Mouse (Mus musculus) bone marrow macrophage, adult 2 months (primary cell): ENCODE measurements at regions not wholly inside any gene's neighbourhood (a gene's known extent, or its start where the extent isn't known, plus 50 kb on each side); places are given as distances from the start of the nearest gene placed in this dataset.

ENCODE experiments used
- CTCF ChIP-seq: IDR thresholded peaks from 2 replicates; pipeline ENCODE4 v1.5.1; 2012; ENCODE audit warnings: low read depth, mild to moderate bottlenecking, low read length, moderate library complexity
- POLR2A ChIP-seq: IDR thresholded peaks from 2 replicates; pipeline ENCODE4 v1.6.1; 2012; ENCODE audit warnings: mild to moderate bottlenecking, low read depth, low read length, borderline replicate concordance

- TF ChIP-seq CTCF (no peak), POLR2A (no peak)
These were observed 249.2 kb downstream of the Gxylt1 start for GRCm38 (mm10) chr15:93025791-93026190.
